Mouse (Mus musculus): ENCODE measurements at regions not wholly inside any gene's neighbourhood (a gene's known extent, or its start where the extent isn't known, plus 50 kb on each side); places are given as distances from the start of the nearest gene placed in this dataset.

GRCm38 (mm10) chr10:118002559-118002958, 139.1 kb upstream of the Mdm1 start:
- TF ChIP-seq CTCF (IDR thresholded peaks at IDR 0.05; ENCODE audit: control insufficient read depth, insufficient read depth, insufficient read length), result no peak
- TF ChIP-seq MYOG (IDR thresholded peaks at IDR 0.05; ENCODE audit: control insufficient read depth, extremely low read depth, insufficient read length), result no peak
- no peak for TF ChIP-seq USF1 (IDR thresholded peaks at IDR 0.05; ENCODE audit: low read depth)
- TF ChIP-seq MAX (IDR thresholded peaks at IDR 0.05), result no peak
- TF ChIP-seq FOSL1 (IDR thresholded peaks at IDR 0.05; ENCODE audit: insufficient read depth, low read length, poor library complexity, severe bottlenecking), result no peak
- TF ChIP-seq CEBPB (IDR thresholded peaks at IDR 0.05; ENCODE audit: low read depth), result no peak
- TF ChIP-seq MYOD1 (IDR thresholded peaks at IDR 0.05; ENCODE audit: control insufficient read depth, insufficient read length, low read depth), result no peak

All from C2C12 (cell line).